Mouse (Mus musculus) CH12.LX (cell line): ENCODE data around the gene Fam19a2.

Experiments used
- CTCF ChIP-seq, 2 experiments: IDR thresholded peaks in 1 of 2; conservative IDR thresholded peaks in 1 of 2; 2 replicates each; pipeline ENCODE4 v1.5.1; 2011 to 2012; ENCODE audit warnings: low read depth in 2 of 2, low read length in 2 of 2, improper control_type of control experiment in 1 of 2, inconsistent platforms in 1 of 2, mild to moderate bottlenecking in 1 of 2, moderate library complexity in 1 of 2
- POLR2A ChIP-seq: IDR thresholded peaks from 2 replicates; pipeline ENCODE4 v1.6.1; 2011; ENCODE audit warnings: low read depth, mild to moderate bottlenecking, improper control_type of control experiment, low read length
- SIN3A ChIP-seq: IDR thresholded peaks from 2 replicates; pipeline ENCODE4 v1.6.1; 2012; ENCODE audit warnings: low read length, improper control_type of control experiment, inconsistent platforms
- SMC3 ChIP-seq: IDR thresholded peaks from 2 replicates; pipeline ENCODE4 v1.6.1; 2011; ENCODE audit warnings: low read depth, low read length, improper control_type of control experiment
- TCF12 ChIP-seq: IDR thresholded peaks from 2 replicates; pipeline ENCODE4 v1.6.1; 2014; ENCODE audit warnings: low read depth, mild to moderate bottlenecking, inconsistent platforms, low read length, improper control_type of control experiment
- USF1 ChIP-seq: IDR thresholded peaks from 2 replicates; pipeline ENCODE4 v1.6.1; 2014; ENCODE audit warnings: low read depth, mild to moderate bottlenecking, inconsistent platforms, low read length, improper control_type of control experiment
- USF2 ChIP-seq: conservative IDR thresholded peaks from 2 replicates; pipeline ENCODE4 v1.6.1; 2011; ENCODE audit warnings: low read depth, low read length, improper control_type of control experiment

DNA sequence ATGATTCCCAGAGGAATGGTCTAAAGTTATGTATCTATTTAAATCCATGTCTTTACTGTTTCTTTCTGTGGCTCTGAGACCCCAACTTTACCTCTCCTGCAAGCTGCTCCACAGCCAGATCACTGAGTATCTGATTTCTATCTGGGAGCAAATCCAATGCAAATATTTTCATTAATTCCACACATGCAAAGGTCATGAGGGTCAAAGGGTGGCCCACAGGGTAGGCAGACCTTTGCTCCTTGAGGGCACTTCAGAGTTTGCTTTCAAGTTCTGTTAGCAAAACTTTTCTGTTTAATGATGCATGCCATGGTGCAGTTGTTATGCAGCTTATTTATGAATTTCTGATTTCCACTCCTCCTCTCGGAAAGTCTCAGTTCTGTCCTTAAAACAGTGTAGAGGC lies 303.9 kb downstream of the Fam19a2 start:
- TF ChIP-seq POLR2A (no peak), TCF12 (no peak), USF1 (no peak), USF2 (no peak), SMC3 (no peak), SIN3A (no peak), CTCF (conservative IDR thresholded peaks at IDR 0.05 in 1 of 2, IDR thresholded peaks at IDR 0.05 in 1 of 2; ENCODE audit: low read depth in 2 of 2, low read length in 2 of 2) (no peak)
